Mouse (Mus musculus) kidney, postnatal 0 days (tissue): ENCODE data around the gene Slc30a3. TPM values are rescaled to one million over a fixed set of nuclear protein-coding genes. Genes with fewer than 3 reads are reported as not detected.
A peak's percentile ranks its signal among the peaks of the same experiment; 100 is the strongest.

Source experiments
- ATAC-seq: fragments of 200-750 bp; cut with Nextera tagmentation; replicated peaks from 2 replicates; pipeline ENCODE4 v1.8.0; 2017; ENCODE audit warnings: low read depth, moderate number of reproducible peaks, moderate TSS enrichment, moderate library complexity; ENCODE audit not compliant: low FRiP score
- DNase-seq: peaks from one replicate; pipeline ENCODE4 v3.0.0-alpha.2; 2016; ENCODE audit warnings: low spot score
- H3K27ac ChIP-seq: fragments of 300-500 bp; sonication (generic); 2 replicates; pipeline ENCODE4 v1.5.1; 2014; ENCODE audit warnings: mild to moderate bottlenecking
- H3K27me3 ChIP-seq: fragments of 300-500 bp; sonication (generic); 2 replicates; pipeline ENCODE4 v1.6.1; 2014; ENCODE audit warnings: low read length, mixed read lengths; ENCODE audit not compliant: insufficient read depth
- H3K36me3 ChIP-seq: fragments of 300-500 bp; sonication (generic); 2 replicates; pipeline ENCODE4 v1.6.1; 2014; ENCODE audit warnings: low read length, mixed read lengths; ENCODE audit not compliant: insufficient read depth
- H3K4me1 ChIP-seq: fragments of 300-500 bp; sonication (generic); replicated peaks from 2 replicates; pipeline ENCODE4 v1.6.1; 2014; ENCODE audit warnings: antibody characterized with exemption, low read length, mixed read lengths; ENCODE audit not compliant: insufficient read depth
- H3K4me2 ChIP-seq: fragments of 300-500 bp; sonication (generic); 2 replicates; pipeline ENCODE4 v1.6.1; 2014; ENCODE audit warnings: mild to moderate bottlenecking, low read length, moderate library complexity, mixed read lengths
- H3K4me3 ChIP-seq: fragments of 300-500 bp; sonication (generic); replicated peaks from 2 replicates; pipeline ENCODE4 v1.5.1; 2014; ENCODE audit warnings: low read depth, low read length
- H3K9ac ChIP-seq: fragments of 300-500 bp; sonication (generic); 2 replicates; pipeline ENCODE4 v1.6.1; 2014; ENCODE audit warnings: low read depth, low read length
- H3K9me3 ChIP-seq: fragments of 300-500 bp; sonication (generic); replicated peaks from 2 replicates; pipeline ENCODE4 v1.6.1; 2016; ENCODE audit warnings: low read length, inconsistent platforms, mixed read lengths
- CTCF ChIP-seq: IDR thresholded peaks from 2 replicates; pipeline ENCODE4 v1.5.1; 2016; ENCODE audit warnings: antibody characterized with exemption, low read depth, mild to moderate bottlenecking, moderate library complexity
- WGBS: fragments of 180-500 bp; shearing (Covaris S2); extraction: QIAGEN DNeasy Blood & Tissue Kit; methylation state at CpG from one replicate; pipeline ENCODE4 v1.1.7; 2014; 5-methylcytosine and 5-hydroxymethylcytosine counted together
- polyA plus RNA-seq: library from polyadenylated mRNA; unstranded; fragments of >200 nt; fragmentation: Nextera tagmentation; extraction: Ambion mirVana; gene quantifications from 2 replicates; pipeline ENCODE4 v1.2.1, GENCODE M21; 2015

Slc30a3 gene
- 1.1 TPM in 2 replicates for polyA plus RNA-seq

GRCm38 (mm10) chr5:31108000-31108490, at the start of gene Slc30a3:
Gene Slc30a3 (minus strand): TSS chr5:31108237.
- Histone ChIP-seq H3K9me3 (no peaks in the 10 kb centered on the region), H3K4me3 (no peak within 1 kb of the TSS), H3K27me3 (no peaks in the 10 kb centered on the region), H3K27ac (no peak within 1 kb of the TSS), H3K4me1 (no peaks in the 10 kb centered on the region), H3K4me2 (no peak within 1 kb of the TSS), H3K36me3 (no peaks in the 10 kb centered on the region), H3K9ac (no peak within 1 kb of the TSS)
- DNase-seq (no peak), ATAC-seq (no peak)
- 91% methylated on average over 18 of the region's 18 CpGs for WGBS
- TF ChIP-seq CTCF: no peak

GRCm38 (mm10) chr5:31154152-31154553, 46.1 kb upstream of the Slc30a3 start, which contains the start of gene Mpv17:
Gene Mpv17 (minus strand): TSS chr5:31154251.
- peak within 1 kb of the TSS; percentile 75 for H3K4me2 ChIP-seq
- peak; percentile 93 for DNase-seq
- peak; percentile 91 for ATAC-seq
- H3K9ac ChIP-seq: peak within 1 kb of the TSS; percentile 63
- under 1% methylated on average over 19 of the region's 19 CpGs for WGBS
- no peaks in the 10 kb centered on the region for H3K27me3 ChIP-seq
- H3K36me3 ChIP-seq: peaks cover 25% of the 10 kb centered on the region
- peak within 1 kb of the TSS; percentile 57 for H3K4me3 ChIP-seq
- peak within 1 kb of the TSS; percentile 70 for H3K27ac ChIP-seq
- no peaks in the 10 kb centered on the region for H3K9me3 ChIP-seq
- peaks cover 8% of the 10 kb centered on the region; the same call in 1 of the 2 replicates for H3K4me1 ChIP-seq
- TF ChIP-seq CTCF: no peak

- Histone ChIP-seq H3K4me3 (peak overlapping the region; percentile 57), H3K9ac (peak overlapping the region; percentile 63), H3K27me3 (no peaks in the 10 kb centered on the region), H3K4me1 (peaks cover 8% of the 10 kb centered on the region; the same call in 1 of the 2 replicates), H3K36me3 (peaks cover 20% of the 10 kb centered on the region), H3K4me2 (peak overlapping the region; percentile 75), H3K9me3 (no peaks in the 10 kb centered on the region), H3K27ac (peak overlapping the region; percentile 58; the same call in 1 of the 2 replicates)
- 30% methylated on average over 6 of the region's 6 CpGs for WGBS
- DNase-seq (no peak), ATAC-seq (peak; percentile 23; the same call in 1 of the 2 replicates)
- TF ChIP-seq CTCF: no peak
Observed at GRCm38 (mm10) chr5:31153516-31154151, 45.6 kb upstream of the Slc30a3 start.

- no peak overlapping the region for H3K4me2 ChIP-seq
- WGBS: 63% methylated on average over 3 of the region's 3 CpGs
- ATAC-seq (0 out of 2 replicates have a peak, but pooled peaks have one; percentile 30), DNase-seq (peak; percentile 5)
- H3K36me3 ChIP-seq: peaks cover 4% of the 10 kb centered on the region; the same call in 1 of the 2 replicates
- H3K4me1 ChIP-seq: peaks cover 8% of the 10 kb centered on the region; the same call in 1 of the 2 replicates
- H3K4me3 ChIP-seq: no peak overlapping the region
- H3K27me3 ChIP-seq: no peaks in the 10 kb centered on the region
- H3K9ac ChIP-seq: 0 out of 2 replicates have a peak overlapping the region, but pooled peaks have one; percentile 8
- no peak overlapping the region for H3K27ac ChIP-seq
- TF ChIP-seq CTCF: peak; percentile 40; the same call in 1 of the 2 replicates
- no peaks in the 10 kb centered on the region for H3K9me3 ChIP-seq
Observed at GRCm38 (mm10) chr5:31151746-31152145, 43.7 kb upstream of the Slc30a3 start.

- H3K36me3 ChIP-seq: peaks cover 4% of the 10 kb centered on the region; the same call in 1 of the 2 replicates
- no peak overlapping the region for H3K27ac ChIP-seq
- peaks cover 8% of the 10 kb centered on the region; the same call in 1 of the 2 replicates for H3K4me1 ChIP-seq
- 96% methylated on average over 4 of the region's 4 CpGs for WGBS
- no peaks in the 10 kb centered on the region for H3K9me3 ChIP-seq
- TF ChIP-seq CTCF: no peak
- H3K4me2 ChIP-seq: no peak overlapping the region
- no peaks in the 10 kb centered on the region for H3K27me3 ChIP-seq
- H3K4me3 ChIP-seq: no peak overlapping the region
- DNase-seq (no peak), ATAC-seq (no peak)
- H3K9ac ChIP-seq: no peak overlapping the region
Observed at GRCm38 (mm10) chr5:31149781-31150180, 41.7 kb upstream of the Slc30a3 start.

GRCm38 (mm10) chr5:31138968-31139425, 31.0 kb upstream of the Slc30a3 start:
- peak overlapping the region; percentile 40 for H3K4me2 ChIP-seq
- peak; percentile 66 for DNase-seq
- no peak for TF ChIP-seq CTCF
- no peak overlapping the region for H3K27ac ChIP-seq
- WGBS: 9% methylated on average over 9 of the region's 9 CpGs
- H3K4me3 ChIP-seq: 0 out of 2 replicates have a peak overlapping the region, but pooled peaks have one; percentile 20
- ATAC-seq: no peak
- peaks cover 48% of the 10 kb centered on the region for H3K27me3 ChIP-seq
- peaks cover 7% of the 10 kb centered on the region; the same call in 1 of the 2 replicates for H3K4me1 ChIP-seq
- H3K9me3 ChIP-seq: no peaks in the 10 kb centered on the region
- H3K9ac ChIP-seq: no peak overlapping the region
- H3K36me3 ChIP-seq: peaks cover under 1% of the 10 kb centered on the region; the same call in 1 of the 2 replicates
